Mouse (Mus musculus): ENCODE results near the gene Tob1. TPM values are rescaled to one million over a fixed set of nuclear protein-coding genes. Genes with fewer than 3 reads are reported as not detected.

Gene Tob1
- polyA plus RNA-seq, 1 experiment from 2014 or later, result 35.2 TPM

Other genes starting within 250 kb of the Tob1 start
- gene Gm20390, start 243.2 kb upstream of the Tob1 start, polyA plus RNA-seq (2016; fragmentation: Nextera tagmentation; extraction: Ambion mirVana), result 272 and 292 TPM in 2 replicates
- 88.4 and 101 TPM in 2 replicates for gene Nme1, start 242.9 kb upstream of the Tob1 start, polyA plus RNA-seq (2016; fragmentation: Nextera tagmentation; extraction: Ambion mirVana)
- 48.3 and 49.1 TPM in 2 replicates for gene Spag9, start 215.4 kb upstream of the Tob1 start, polyA plus RNA-seq (2016; fragmentation: Nextera tagmentation; extraction: Ambion mirVana)
- gene Wfikkn2, start 34.6 kb downstream of the Tob1 start, polyA plus RNA-seq (2016; fragmentation: Nextera tagmentation; extraction: Ambion mirVana), result 2.0 and 2.5 TPM in 2 replicates
- 0.35 TPM in 1 of 2 replicates, not detected in the other for gene Gm21885, start 70.4 kb downstream of the Tob1 start, polyA plus RNA-seq (2016; fragmentation: Nextera tagmentation; extraction: Ambion mirVana)
- gene Luc7l3, start 110.5 kb downstream of the Tob1 start, polyA plus RNA-seq (2016; fragmentation: Nextera tagmentation; extraction: Ambion mirVana), result 82.0 and 84.6 TPM in 2 replicates
- 54.2 and 54.6 TPM in 2 replicates for gene Ankrd40, start 116.5 kb downstream of the Tob1 start, polyA plus RNA-seq (2016; fragmentation: Nextera tagmentation; extraction: Ambion mirVana)
- gene Abcc3, start 181.5 kb downstream of the Tob1 start, polyA plus RNA-seq (2016; fragmentation: Nextera tagmentation; extraction: Ambion mirVana), result 0.44 and 0.59 TPM in 2 replicates

Data from heart, embryonic 12.5 days (tissue).